Mouse (Mus musculus) embryonic facial prominence, embryonic 13.5 days (tissue): ENCODE results near the gene Pth2r. TPM values are rescaled to one million over a fixed set of nuclear protein-coding genes. Genes with fewer than 3 reads are reported as not detected.

ENCODE experiments used
- ATAC-seq: fragments of 200-750 bp; cut with Nextera tagmentation; 2 replicates; pipeline ENCODE4 v1.8.0; 2017; ENCODE audit warnings: low read depth; ENCODE audit not compliant: insufficient number of reproducible peaks, insufficient read depth, low FRiP score, low TSS enrichment
- H3K27ac ChIP-seq: fragments of 300-500 bp; sonication (generic); 2 replicates; pipeline ENCODE4 v1.5.1; 2015; ENCODE audit warnings: moderate library complexity, mild to moderate bottlenecking, inconsistent platforms
- H3K27me3 ChIP-seq: fragments of 300-500 bp; sonication (generic); 2 replicates; pipeline ENCODE4 v1.6.1; 2015; ENCODE audit warnings: mild to moderate bottlenecking, inconsistent platforms
- H3K36me3 ChIP-seq: fragments of 300-500 bp; sonication (generic); 2 replicates; pipeline ENCODE4 v1.6.1; 2015; ENCODE audit warnings: mild to moderate bottlenecking, inconsistent platforms
- H3K4me1 ChIP-seq: fragments of 300-500 bp; sonication (generic); 2 replicates; pipeline ENCODE4 v1.6.1; 2015; ENCODE audit warnings: inconsistent platforms
- H3K4me2 ChIP-seq: fragments of 300-500 bp; sonication (generic); 2 replicates; pipeline ENCODE4 v1.6.1; 2015; ENCODE audit warnings: moderate library complexity, mild to moderate bottlenecking, inconsistent platforms
- H3K4me3 ChIP-seq: fragments of 300-500 bp; sonication (generic); 2 replicates; pipeline ENCODE4 v1.5.1; 2015; ENCODE audit warnings: mild to moderate bottlenecking, inconsistent platforms
- H3K9ac ChIP-seq: fragments of 300-500 bp; sonication (generic); 2 replicates; pipeline ENCODE4 v1.6.1; 2015; ENCODE audit warnings: mild to moderate bottlenecking, inconsistent platforms
- H3K9me3 ChIP-seq: fragments of 300-500 bp; sonication (generic); 2 replicates; pipeline ENCODE4 v1.6.1; 2016; ENCODE audit warnings: inconsistent platforms
- WGBS: fragments of 180-500 bp; shearing (Covaris S2); methylation state at CpG from one replicate; pipeline ENCODE4 v1.1.7; 2015; ENCODE audit warnings: mixed read lengths; 5-methylcytosine and 5-hydroxymethylcytosine counted together
- polyA plus RNA-seq: library from polyadenylated mRNA; unstranded; fragments of >200 nt; fragmentation: Nextera tagmentation; extraction: Ambion mirVana; gene quantifications from 2 replicates; pipeline ENCODE4 v1.2.1, GENCODE M21; 2015

Gene Pth2r
- polyA plus RNA-seq, 1 experiment from 2014 or later, result 0.27 TPM

- Histone ChIP-seq H3K36me3 (no peaks in the 10 kb centered on the region), H3K4me3 (no peak overlapping the region), H3K27me3 (no peaks in the 10 kb centered on the region), H3K27ac (no peak overlapping the region), H3K9me3 (no peaks in the 10 kb centered on the region), H3K9ac (no peak overlapping the region), H3K4me2 (no peak overlapping the region), H3K4me1 (no peaks in the 10 kb centered on the region)
- no peak for ATAC-seq
- WGBS, result 89% methylated on average over 5 of the region's 5 CpGs
Observed at GRCm38 (mm10) chr1:65334026-65334425, 52.2 kb downstream of the Pth2r start.

- no peak for ATAC-seq
- Histone ChIP-seq H3K36me3 (no peaks in the 10 kb centered on the region), H3K9me3 (no peaks in the 10 kb centered on the region), H3K4me1 (no peaks in the 10 kb centered on the region), H3K9ac (no peak overlapping the region), H3K4me3 (no peak overlapping the region), H3K27me3 (no peaks in the 10 kb centered on the region), H3K27ac (no peak overlapping the region), H3K4me2 (no peak overlapping the region)
- WGBS, result 89% methylated on average over 2 of the region's 2 CpGs
Observed at GRCm38 (mm10) chr1:65337768-65338167, 55.9 kb downstream of the Pth2r start.

DNA sequence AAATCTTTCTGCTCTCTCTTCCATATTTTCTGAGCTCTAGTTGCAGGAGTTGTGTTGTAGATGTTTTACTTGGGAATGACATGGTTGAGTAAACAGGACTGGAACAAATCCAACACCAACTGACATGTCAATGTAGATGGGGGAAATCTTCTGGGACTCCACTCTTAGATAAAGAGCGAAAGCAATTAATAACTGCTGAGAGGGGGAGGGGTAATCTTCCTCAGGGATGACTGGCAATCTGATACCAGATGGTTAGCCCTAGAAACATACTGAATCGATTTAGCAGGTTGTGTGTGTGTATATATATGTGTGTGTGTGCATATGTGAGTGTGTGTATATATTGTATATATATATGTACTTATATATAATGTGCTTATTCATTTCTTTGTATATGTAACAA is 58.4 kb downstream of the Pth2r start:
- no peak overlapping the region for H3K9ac ChIP-seq
- ATAC-seq, result no peak
- H3K4me1 ChIP-seq, result no peaks in the 10 kb centered on the region
- H3K4me3 ChIP-seq, result no peak overlapping the region
- no peaks in the 10 kb centered on the region for H3K27me3 ChIP-seq
- H3K9me3 ChIP-seq, result no peaks in the 10 kb centered on the region
- H3K27ac ChIP-seq, result no peak overlapping the region
- no peaks in the 10 kb centered on the region for H3K36me3 ChIP-seq
- H3K4me2 ChIP-seq, result no peak overlapping the region
- WGBS, result 48% methylated on average over 2 of the region's 2 CpGs

DNA sequence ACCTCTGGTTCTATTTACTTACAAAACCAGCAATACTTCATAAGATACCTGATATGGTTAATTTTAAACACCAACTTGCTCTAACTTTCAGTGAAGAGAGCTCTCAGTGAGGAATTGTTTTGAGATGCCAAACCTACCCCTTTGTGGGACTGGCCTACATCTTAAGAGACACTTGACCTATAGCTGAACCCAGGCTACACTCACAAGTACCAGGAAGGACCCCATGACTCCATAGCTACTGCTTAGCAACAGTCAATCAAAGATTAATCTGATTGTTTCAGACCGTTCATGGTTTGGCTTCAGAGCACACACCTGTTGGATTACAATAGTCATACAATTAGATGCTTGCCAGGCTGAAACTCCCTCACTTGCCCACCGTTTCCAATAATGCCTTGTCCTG is 71.1 kb downstream of the Pth2r start:
- no peak overlapping the region for H3K27ac ChIP-seq
- no peak for ATAC-seq
- no peaks in the 10 kb centered on the region for H3K36me3 ChIP-seq
- H3K27me3 ChIP-seq, result no peaks in the 10 kb centered on the region
- no peak overlapping the region for H3K4me2 ChIP-seq
- 61% methylated on average over 2 of the region's 2 CpGs for WGBS
- H3K4me1 ChIP-seq, result no peaks in the 10 kb centered on the region
- H3K9me3 ChIP-seq, result no peaks in the 10 kb centered on the region
- no peak overlapping the region for H3K9ac ChIP-seq
- no peak overlapping the region for H3K4me3 ChIP-seq

DNA sequence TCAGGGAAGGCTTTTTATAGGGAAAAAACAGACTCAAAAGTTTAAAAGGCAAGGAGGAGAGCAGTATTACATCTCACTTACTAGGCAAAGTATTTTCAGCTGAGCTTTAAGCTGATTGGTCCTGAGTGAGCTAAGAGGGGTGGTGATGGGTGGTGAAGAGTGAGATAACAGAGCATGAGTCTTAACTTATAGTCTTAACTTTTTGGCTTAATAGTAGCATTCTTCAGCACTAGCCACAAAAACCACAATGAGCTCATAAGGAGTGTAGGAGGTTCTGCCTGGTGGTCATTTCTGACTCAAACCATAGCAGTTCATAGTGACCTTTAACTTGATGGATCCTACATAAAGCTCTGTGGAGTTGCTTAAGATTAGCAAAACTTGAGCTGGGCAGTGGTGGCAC is 72.3 kb downstream of the Pth2r start:
- H3K27ac ChIP-seq, result no peak overlapping the region
- no peak overlapping the region for H3K4me2 ChIP-seq
- no peak for ATAC-seq
- H3K4me3 ChIP-seq, result no peak overlapping the region
- H3K4me1 ChIP-seq, result no peaks in the 10 kb centered on the region
- no peaks in the 10 kb centered on the region for H3K27me3 ChIP-seq
- no peaks in the 10 kb centered on the region for H3K9me3 ChIP-seq
- H3K9ac ChIP-seq, result no peak overlapping the region
- H3K36me3 ChIP-seq, result no peaks in the 10 kb centered on the region

GRCm38 (mm10) chr1:65388328-65388727 is 106.5 kb downstream of the Pth2r start:
- no peak for ATAC-seq
- Histone ChIP-seq H3K27me3 (no peaks in the 10 kb centered on the region), H3K9ac (no peak overlapping the region), H3K4me2 (no peak overlapping the region), H3K9me3 (no peaks in the 10 kb centered on the region), H3K27ac (no peak overlapping the region), H3K4me3 (no peak overlapping the region), H3K36me3 (no peaks in the 10 kb centered on the region), H3K4me1 (no peaks in the 10 kb centered on the region)
- WGBS, result 31% methylated on average over 15 of the region's 15 CpGs

DNA sequence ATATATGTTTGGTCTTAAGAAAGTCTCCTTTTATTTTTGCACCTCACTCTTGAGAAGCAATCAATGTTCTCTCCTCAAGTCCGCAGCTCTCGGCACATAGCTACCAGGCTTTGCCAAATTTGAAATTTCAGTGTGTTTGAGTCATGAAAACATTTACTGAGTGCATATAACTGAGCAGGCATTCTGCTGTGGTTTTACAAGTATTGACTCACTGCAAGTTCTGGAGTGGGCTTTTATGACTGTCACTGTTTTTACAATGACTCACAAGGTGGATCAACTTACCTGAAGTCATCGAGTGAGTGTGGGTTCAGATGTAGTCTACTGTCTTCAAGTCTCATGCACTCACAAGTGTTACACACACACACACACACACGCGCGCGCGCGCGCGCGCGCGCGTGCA is 107.8 kb downstream of the Pth2r start:
- Histone ChIP-seq H3K9ac (no peak overlapping the region), H3K4me1 (no peaks in the 10 kb centered on the region), H3K27me3 (no peaks in the 10 kb centered on the region), H3K4me2 (no peak overlapping the region), H3K36me3 (no peaks in the 10 kb centered on the region), H3K27ac (no peak overlapping the region), H3K9me3 (no peaks in the 10 kb centered on the region), H3K4me3 (no peak overlapping the region)
- WGBS, result 93% methylated on average over 15 of the region's 15 CpGs
- no peak for ATAC-seq

DNA sequence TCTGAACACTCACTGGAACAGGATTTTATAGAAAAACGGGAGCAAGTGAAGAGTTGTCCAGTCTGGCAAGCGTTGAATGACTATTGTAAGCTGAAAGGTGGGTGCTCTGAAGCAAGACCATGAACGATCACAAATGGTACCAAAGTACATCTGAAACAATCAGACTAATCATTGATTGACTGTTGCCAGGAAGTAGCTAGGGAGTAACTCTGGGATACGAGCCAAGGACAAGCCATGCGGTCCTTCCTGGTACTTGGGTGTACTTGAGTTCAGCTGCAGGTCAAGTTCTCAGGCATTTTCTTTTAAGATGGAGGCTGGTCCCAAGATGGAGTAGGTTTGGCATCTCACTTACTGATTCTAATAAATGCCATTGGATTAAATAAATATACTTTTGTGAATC is 125.6 kb downstream of the Pth2r start:
- Histone ChIP-seq H3K4me2 (no peak overlapping the region), H3K9me3 (no peaks in the 10 kb centered on the region), H3K27me3 (no peaks in the 10 kb centered on the region), H3K4me1 (no peaks in the 10 kb centered on the region), H3K9ac (no peak overlapping the region), H3K4me3 (no peak overlapping the region), H3K36me3 (no peaks in the 10 kb centered on the region), H3K27ac (no peak overlapping the region)
- WGBS, result 91% methylated on average over 5 of the region's 5 CpGs
- no peak for ATAC-seq

DNA sequence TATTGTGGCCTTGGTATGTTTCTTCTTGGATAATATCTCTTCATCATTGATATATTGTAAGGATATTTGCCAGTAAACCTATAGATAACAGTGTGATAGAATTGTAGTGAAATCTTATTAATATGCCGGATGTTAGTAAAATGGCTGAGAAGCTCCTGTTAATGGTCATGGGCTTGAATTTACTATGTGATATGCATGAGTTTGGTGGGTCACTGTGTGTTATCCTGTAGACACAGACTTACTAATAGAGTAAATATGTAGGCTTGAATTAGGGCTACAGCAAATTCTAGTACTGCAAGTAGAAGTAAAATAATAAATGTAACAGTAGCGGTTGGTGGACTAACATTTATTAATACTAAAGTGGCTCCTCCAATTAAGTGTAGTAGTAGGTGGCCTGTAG is 139.1 kb downstream of the Pth2r start:
- Histone ChIP-seq H3K36me3 (no peaks in the 10 kb centered on the region), H3K27me3 (no peaks in the 10 kb centered on the region), H3K27ac (no peak overlapping the region), H3K4me2 (no peak overlapping the region), H3K4me1 (no peaks in the 10 kb centered on the region), H3K4me3 (no peak overlapping the region), H3K9me3 (no peaks in the 10 kb centered on the region), H3K9ac (no peak overlapping the region)
- ATAC-seq, result no peak
- WGBS, result 96% methylated on average over 2 of the region's 2 CpGs

- no peak for ATAC-seq
- no peak overlapping the region for H3K4me2 ChIP-seq
Observed at GRCm38 (mm10) chr1:65422501-65423010, 140.7 kb downstream of the Pth2r start.

More at GRCm38 (mm10) chr1:65422501-65423010, 140.7 kb downstream of the Pth2r start:
- no peaks in the 10 kb centered on the region for H3K36me3 ChIP-seq
- no peak overlapping the region for H3K4me3 ChIP-seq
- no peak overlapping the region for H3K27ac ChIP-seq
- H3K9me3 ChIP-seq, result no peaks in the 10 kb centered on the region
- H3K4me1 ChIP-seq, result no peaks in the 10 kb centered on the region
- H3K9ac ChIP-seq, result no peak overlapping the region
- H3K27me3 ChIP-seq, result no peaks in the 10 kb centered on the region

Other genes with a start within 250 kb of the Pth2r start
- gene Akr1cl, start 249.3 kb upstream of the Pth2r start, polyA plus RNA-seq, result 0.29 TPM in 1 of 2 replicates, not detected in the other
- not detected in 2 replicates for gene Cryge, start 230.9 kb upstream of the Pth2r start, polyA plus RNA-seq
- gene Crygd, start 218.6 kb upstream of the Pth2r start, polyA plus RNA-seq, result not detected in 2 replicates
- gene Crygc, start 208.4 kb upstream of the Pth2r start, polyA plus RNA-seq, result not detected in 2 replicates
- 0.76 and 0.94 TPM in 2 replicates for gene Crygb, start 199.8 kb upstream of the Pth2r start, polyA plus RNA-seq
- not detected in 2 replicates for gene Cryga, start 178.7 kb upstream of the Pth2r start, polyA plus RNA-seq
- not detected in 2 replicates for gene Gm28845, start 162.5 kb upstream of the Pth2r start, polyA plus RNA-seq
- gene D630023F18Rik, start 158.8 kb upstream of the Pth2r start, polyA plus RNA-seq, result 0.15 and 0.80 TPM in 2 replicates
- gene Idh1, start 95.6 kb upstream of the Pth2r start, polyA plus RNA-seq, result 148 and 152 TPM in 2 replicates
- gene Pikfyve, start 95.4 kb upstream of the Pth2r start, polyA plus RNA-seq, result 11.2 and 12.0 TPM in 2 replicates